Mouse (Mus musculus) lung, adult 2 months (tissue): ENCODE results near the gene Gm45140.

Experiments
- CTCF ChIP-seq: fragments of 200-500 bp; IDR thresholded peaks from 2 replicates; pipeline ENCODE4 v1.5.1; 2011; ENCODE audit warnings: mild to moderate bottlenecking, low read length, control low read depth; ENCODE audit not compliant: insufficient read depth
- POLR2A ChIP-seq: fragments of 200-500 bp; IDR thresholded peaks from 2 replicates; pipeline ENCODE4 v1.6.1; 2011; ENCODE audit warnings: low read depth, mild to moderate bottlenecking, control low read depth, low read length, borderline replicate concordance; ENCODE audit errors: extremely low read depth

GRCm38 (mm10) chr6:87748531-87748930 lies 87.1 kb downstream of the Gm45140 start:
- TF ChIP-seq CTCF (no peak), POLR2A (no peak)
